Mouse (Mus musculus) small intestine, adult 2 months (tissue): Measurements from ENCODE around the gene Lamtor5. TPM values are rescaled to one million over a fixed set of nuclear protein-coding genes. Genes with fewer than 3 reads are reported as not detected.

ENCODE experiments used
- H3K27ac ChIP-seq: fragments of 200-500 bp; 2 replicates; pipeline ENCODE4 v1.5.1; 2012; ENCODE audit warnings: low read depth, low read length, control low read depth, inconsistent platforms; ENCODE audit not compliant: insufficient read depth
- H3K27me3 ChIP-seq: fragments of 200-500 bp; 2 replicates; pipeline ENCODE4 v1.6.1; 2012; ENCODE audit warnings: mild to moderate bottlenecking, moderate library complexity, low read length, inconsistent platforms; ENCODE audit not compliant: control insufficient read depth, insufficient read depth
- H3K36me3 ChIP-seq: fragments of 200-500 bp; 2 replicates; pipeline ENCODE4 v1.6.1; 2012; ENCODE audit warnings: mild to moderate bottlenecking, low read length, control low read depth, inconsistent platforms; ENCODE audit not compliant: control insufficient read depth, insufficient read depth
- H3K4me1 ChIP-seq: fragments of 200-500 bp; 2 replicates; pipeline ENCODE4 v1.6.1; 2012; ENCODE audit warnings: low read length, inconsistent platforms, mixed read lengths; ENCODE audit not compliant: control insufficient read depth, insufficient read depth, insufficient read length
- H3K4me3 ChIP-seq: fragments of 200-500 bp; 2 replicates; pipeline ENCODE4 v1.5.1; 2012; ENCODE audit warnings: low read depth, mild to moderate bottlenecking, control low read depth, inconsistent platforms, low read length, moderate library complexity
- CTCF ChIP-seq: fragments of 200-500 bp; IDR thresholded peaks from 2 replicates; pipeline ENCODE4 v1.5.1; 2012; ENCODE audit warnings: low read depth, mild to moderate bottlenecking, control low read depth, inconsistent platforms, low read length, moderate library complexity, mixed read lengths; ENCODE audit not compliant: insufficient replicate concordance, insufficient read length; ENCODE audit errors: extremely low read depth
- POLR2A ChIP-seq: fragments of 200-500 bp; IDR thresholded peaks from 2 replicates; pipeline ENCODE4 v1.6.1; 2012; ENCODE audit warnings: low read depth, mild to moderate bottlenecking, control low read depth, inconsistent platforms, low read length, moderate library complexity
- WGBS: fragments of 180-500 bp; shearing (Covaris S2); methylation state at CpG from one replicate; pipeline ENCODE4 v1.1.7; 2018; 5-methylcytosine and 5-hydroxymethylcytosine counted together
- polyA plus RNA-seq: library from polyadenylated mRNA; depleted of rRNA; stranded (reverse); fragments of >200 nt; gene quantifications from 2 replicates; pipeline ENCODE4 v1.2.3, GENCODE M21; 2012

Gene Lamtor5
- polyA plus RNA-seq, 1 experiment: 55.1 TPM

GRCm38 (mm10) chr3:107238051-107238450 lies 40.6 kb upstream of the Lamtor5 start:
- WGBS: 70% methylated on average over 2 of the region's 2 CpGs
- TF ChIP-seq POLR2A (no peak), CTCF (no peak)
- H3K4me3 ChIP-seq: no peak overlapping the region
- H3K27me3 ChIP-seq: no peaks in the 10 kb centered on the region
- H3K36me3 ChIP-seq: no peaks in the 10 kb centered on the region
- H3K4me1 ChIP-seq: no peaks in the 10 kb centered on the region; the same call in 1 of the 2 replicates
- no peak overlapping the region for H3K27ac ChIP-seq

- no peak overlapping the region for H3K4me3 ChIP-seq
- H3K27ac ChIP-seq: no peak overlapping the region
- H3K27me3 ChIP-seq: no peaks in the 10 kb centered on the region
- WGBS: 71% methylated on average over 8 of the region's 8 CpGs
- no peaks in the 10 kb centered on the region for H3K36me3 ChIP-seq
- H3K4me1 ChIP-seq: no peaks in the 10 kb centered on the region; the same call in 1 of the 2 replicates
- TF ChIP-seq POLR2A: no peak
Observed at GRCm38 (mm10) chr3:107238471-107238980, 40.1 kb upstream of the Lamtor5 start.

- Histone ChIP-seq H3K4me3 (no peak within 1 kb of the TSS), H3K27ac (no peak within 1 kb of the TSS), H3K36me3 (no peaks in the 10 kb centered on the region), H3K4me1 (no peaks in the 10 kb centered on the region; the same call in 1 of the 2 replicates), H3K27me3 (no peaks in the 10 kb centered on the region)
- WGBS: 92% methylated on average over 9 of the region's 9 CpGs
- TF ChIP-seq POLR2A: no peak
- no peak for TF ChIP-seq CTCF
Observed at GRCm38 (mm10) chr3:107239607-107240006, 39.1 kb upstream of the Lamtor5 start, which contains the start of gene Prok1. Gene Prok1 (minus strand): TSS chr3:107239707.

- no peak overlapping the region for H3K27ac ChIP-seq
Observed at GRCm38 (mm10) chr3:107241389-107242094, 37.1 kb upstream of the Lamtor5 start.

GRCm38 (mm10) chr3:107246876-107247275 lies 31.8 kb upstream of the Lamtor5 start:
- TF ChIP-seq POLR2A: no peak
- no peak for TF ChIP-seq CTCF
- Histone ChIP-seq H3K4me1 (peaks cover 3% of the 10 kb centered on the region; the same call in 1 of the 2 replicates), H3K4me3 (no peak overlapping the region), H3K27me3 (no peaks in the 10 kb centered on the region), H3K36me3 (no peaks in the 10 kb centered on the region), H3K27ac (no peak overlapping the region)
- WGBS: 81% methylated on average over 6 of the region's 6 CpGs

More at GRCm38 (mm10) chr3:107241389-107242094, 37.1 kb upstream of the Lamtor5 start:
- 28% methylated on average over 14 of the region's 14 CpGs for WGBS
- H3K27me3 ChIP-seq: no peaks in the 10 kb centered on the region
- H3K36me3 ChIP-seq: no peaks in the 10 kb centered on the region
- no peak overlapping the region for H3K4me3 ChIP-seq
- TF ChIP-seq CTCF (no peak), POLR2A (no peak)
- H3K4me1 ChIP-seq: no peaks in the 10 kb centered on the region; the same call in 1 of the 2 replicates

- H3K27ac ChIP-seq: no peak overlapping the region
- H3K4me1 ChIP-seq: peaks cover 3% of the 10 kb centered on the region; the same call in 1 of the 2 replicates
- no peak overlapping the region for H3K4me3 ChIP-seq
- no peaks in the 10 kb centered on the region for H3K36me3 ChIP-seq
- no peaks in the 10 kb centered on the region for H3K27me3 ChIP-seq
- WGBS: 24% methylated on average over 3 of the region's 3 CpGs
- no peak for TF ChIP-seq CTCF
- no peak for TF ChIP-seq POLR2A
Observed at GRCm38 (mm10) chr3:107249042-107249441, 29.6 kb upstream of the Lamtor5 start.

- no peak for TF ChIP-seq CTCF
- Histone ChIP-seq H3K4me1 (peaks cover 3% of the 10 kb centered on the region; the same call in 1 of the 2 replicates), H3K4me3 (no peak overlapping the region), H3K36me3 (no peaks in the 10 kb centered on the region), H3K27ac (no peak overlapping the region), H3K27me3 (0 out of 2 replicates have a peak, but pooled peaks cover 3% of the 10 kb centered on the region)
- 21% methylated on average over 2 of the region's 2 CpGs for WGBS
Observed at GRCm38 (mm10) chr3:107250320-107250719, 28.3 kb upstream of the Lamtor5 start.
